Mouse (Mus musculus): Measurements from ENCODE around the gene Olfr960. TPM values are rescaled to one million over a fixed set of nuclear protein-coding genes. Genes with fewer than 3 reads are reported as not detected.

Gene Olfr960
- total and polyA plus RNA-seq, 3 experiments: not detected

- no peak for DNase-seq (ENCODE audit: low read depth, low spot score)
- no peaks in the 10 kb centered on the region for H3K79me2 ChIP-seq (ENCODE audit: control insufficient read depth, insufficient read depth, low read length, poor library complexity)
Measured at GRCm38 (mm10) chr9:39629069-39629468, 7.9 kb downstream of the Olfr960 start.

GRCm38 (mm10) chr9:39633913-39634594, 12.9 kb downstream of the Olfr960 start:
- Histone ChIP-seq H3K9ac (ENCODE audit: control insufficient read depth, low read depth, low read length, poor library complexity, severe bottlenecking) (no peak overlapping the region), H3K27me3 (ENCODE audit: control insufficient read depth in 1 of 2, insufficient read depth in 2 of 2, low read length in 2 of 2) (no peaks in the 10 kb centered on the region)
- TF ChIP-seq MYC (IDR thresholded peaks at IDR 0.05; ENCODE audit: low read depth, low read length) (no peak), POLR2AphosphoS5 (IDR thresholded peaks at IDR 0.05; ENCODE audit: borderline replicate concordance, low read depth, low read length) (no peak), CHD2 (IDR thresholded peaks at IDR 0.05; ENCODE audit: low read length) (no peak), MEF2A (IDR thresholded peaks at IDR 0.05; ENCODE audit: extremely low read depth, insufficient replicate concordance, low read depth, low read length, poor library complexity, severe bottlenecking) (no peak), USF2 (IDR thresholded peaks at IDR 0.05; ENCODE audit: borderline replicate concordance in 1 of 2, insufficient read depth in 1 of 2, low read depth in 1 of 2, low read length in 2 of 2) (no peak), POLR2A (IDR thresholded peaks at IDR 0.05; ENCODE audit: control insufficient read depth in 1 of 2, insufficient read depth in 1 of 2, low read depth in 1 of 2, low read length in 2 of 2, poor library complexity in 1 of 2) (no peak), ETS1 (IDR thresholded peaks at IDR 0.05; ENCODE audit: low read depth, low read length) (no peak), HCFC1 (IDR thresholded peaks at IDR 0.05; ENCODE audit: low read depth, low read length) (no peak)

More at GRCm38 (mm10) chr9:39629069-39629468, 7.9 kb downstream of the Olfr960 start:
- Histone ChIP-seq H3K36me3 (ENCODE audit: control insufficient read depth in 1 of 2, insufficient read depth in 2 of 2, low read length in 2 of 2) (no peaks in the 10 kb centered on the region), H3K9me3 (replicated peaks; ENCODE audit: insufficient read depth, low read length) (no peaks in the 10 kb centered on the region), H3K4me1 (ENCODE audit: control insufficient read depth in 1 of 2, insufficient read depth in 2 of 2, low read length in 2 of 2) (no peaks in the 10 kb centered on the region), H3K4me3 (ENCODE audit: control insufficient read depth in 1 of 2, insufficient read depth in 1 of 2, low read depth in 2 of 2, low read length in 2 of 2) (no peak overlapping the region), H3K9ac (ENCODE audit: control insufficient read depth, low read depth, low read length, poor library complexity, severe bottlenecking) (no peak overlapping the region), H3K27ac (ENCODE audit: control insufficient read depth, low read depth, low read length) (no peak overlapping the region), H3K27me3 (ENCODE audit: control insufficient read depth in 1 of 2, insufficient read depth in 2 of 2, low read length in 2 of 2) (no peaks in the 10 kb centered on the region)
- no peak for TF ChIP-seq MYC (IDR thresholded peaks at IDR 0.05; ENCODE audit: low read depth, low read length)
- no peak for TF ChIP-seq MAFK (IDR thresholded peaks at IDR 0.05; ENCODE audit: borderline replicate concordance, low read depth, low read length)

GRCm38 (mm10) chr9:39644785-39645184, 23.6 kb downstream of the Olfr960 start, which contains the start of gene Olfr961:
Olfr961 (plus strand) TSS chr9:39645085.
- no peak for DNase-seq (ENCODE audit: low read depth, low spot score)
- no peaks in the 10 kb centered on the region for H3K4me1 ChIP-seq (ENCODE audit: control insufficient read depth in 1 of 2, insufficient read depth in 2 of 2, low read length in 2 of 2)
- no peaks in the 10 kb centered on the region for H3K36me3 ChIP-seq (ENCODE audit: control insufficient read depth in 1 of 2, insufficient read depth in 2 of 2, low read length in 2 of 2)
- TF ChIP-seq USF2 (IDR thresholded peaks at IDR 0.05; ENCODE audit: borderline replicate concordance in 1 of 2, insufficient read depth in 1 of 2, low read depth in 1 of 2, low read length in 2 of 2) (no peak), GABPA (IDR thresholded peaks at IDR 0.05; ENCODE audit: low read depth, low read length) (no peak), GATA1 (IDR thresholded peaks at IDR 0.05; ENCODE audit: low read depth, low read length) (no peak), EP300 (IDR thresholded peaks at IDR 0.05; ENCODE audit: low read depth in 1 of 2, low read length in 2 of 2) (no peak), SMC3 (IDR thresholded peaks at IDR 0.05; ENCODE audit: low read depth, low read length) (no peak), CTCF (IDR thresholded peaks at IDR 0.05 in 2 of 3, conservative IDR thresholded peaks at IDR 0.05 in 1 of 3; ENCODE audit: control insufficient read depth in 1 of 3, insufficient read depth in 1 of 3, low read depth in 2 of 3, low read length in 3 of 3, poor library complexity in 1 of 3, severe bottlenecking in 1 of 3) (no peak), POLR2AphosphoS2 (IDR thresholded peaks at IDR 0.05; ENCODE audit: low read length) (no peak), E2F4 (IDR thresholded peaks at IDR 0.05; ENCODE audit: borderline replicate concordance, low read depth, low read length) (no peak), MYB (IDR thresholded peaks at IDR 0.05; ENCODE audit: low read depth, low read length) (no peak), BHLHE40 (IDR thresholded peaks at IDR 0.05; ENCODE audit: borderline replicate concordance, low read depth, low read length) (no peak), MYC (IDR thresholded peaks at IDR 0.05; ENCODE audit: low read depth, low read length) (no peak), ZC3H11A (IDR thresholded peaks at IDR 0.05; ENCODE audit: low read depth, low read length) (no peak), MAFK (IDR thresholded peaks at IDR 0.05; ENCODE audit: borderline replicate concordance, low read depth, low read length) (no peak), POLR2AphosphoS5 (IDR thresholded peaks at IDR 0.05; ENCODE audit: borderline replicate concordance, low read depth, low read length) (no peak), HCFC1 (IDR thresholded peaks at IDR 0.05; ENCODE audit: low read depth, low read length) (no peak), USF1 (IDR thresholded peaks at IDR 0.05; ENCODE audit: low read depth, low read length) (no peak)
- H3K9me3 ChIP-seq (replicated peaks; ENCODE audit: insufficient read depth, low read length): no peaks in the 10 kb centered on the region
- no peak within 1 kb of the TSS for H3K4me3 ChIP-seq (ENCODE audit: control insufficient read depth in 1 of 2, insufficient read depth in 1 of 2, low read depth in 2 of 2, low read length in 2 of 2)
- no peak within 1 kb of the TSS for H3K27ac ChIP-seq (ENCODE audit: control insufficient read depth, low read depth, low read length)
- H3K79me2 ChIP-seq (ENCODE audit: control insufficient read depth, insufficient read depth, low read length, poor library complexity): no peaks in the 10 kb centered on the region
- no peak within 1 kb of the TSS for H3K9ac ChIP-seq (ENCODE audit: control insufficient read depth, low read depth, low read length, poor library complexity, severe bottlenecking)
- no peaks in the 10 kb centered on the region for H3K27me3 ChIP-seq (ENCODE audit: control insufficient read depth in 1 of 2, insufficient read depth in 2 of 2, low read length in 2 of 2)

More at GRCm38 (mm10) chr9:39633913-39634594, 12.9 kb downstream of the Olfr960 start:
- no peaks in the 10 kb centered on the region for H3K4me1 ChIP-seq (ENCODE audit: control insufficient read depth in 1 of 2, insufficient read depth in 2 of 2, low read length in 2 of 2)
- no peaks in the 10 kb centered on the region for H3K79me2 ChIP-seq (ENCODE audit: control insufficient read depth, insufficient read depth, low read length, poor library complexity)
- H3K9me3 ChIP-seq (replicated peaks; ENCODE audit: insufficient read depth, low read length): no peaks in the 10 kb centered on the region
- no peaks in the 10 kb centered on the region for H3K36me3 ChIP-seq (ENCODE audit: control insufficient read depth in 1 of 2, insufficient read depth in 2 of 2, low read length in 2 of 2)
- no peak for DNase-seq (ENCODE audit: low read depth, low spot score)
- no peak overlapping the region for H3K27ac ChIP-seq (ENCODE audit: control insufficient read depth, low read depth, low read length)
- no peak overlapping the region for H3K4me3 ChIP-seq (ENCODE audit: control insufficient read depth in 1 of 2, insufficient read depth in 1 of 2, low read depth in 2 of 2, low read length in 2 of 2)

Data from MEL (cell line).